Mouse (Mus musculus) T-helper 17 cell (primary cell): Measurements from ENCODE around the gene Slc13a5.

Source experiments
- in situ Hi-C, 2 experiments: fragments of 300-600 bp; cut with MboI, MseI; formaldehyde crosslinking; loops; 1 replicate in 1 of 2; 2 replicates in 1 of 2; pipeline ENCODE4 v1.15.1; 2025; ENCODE audit warnings: high pct_unique_total_duplicates in 2 of 2

The Slc13a5 gene

DNA sequence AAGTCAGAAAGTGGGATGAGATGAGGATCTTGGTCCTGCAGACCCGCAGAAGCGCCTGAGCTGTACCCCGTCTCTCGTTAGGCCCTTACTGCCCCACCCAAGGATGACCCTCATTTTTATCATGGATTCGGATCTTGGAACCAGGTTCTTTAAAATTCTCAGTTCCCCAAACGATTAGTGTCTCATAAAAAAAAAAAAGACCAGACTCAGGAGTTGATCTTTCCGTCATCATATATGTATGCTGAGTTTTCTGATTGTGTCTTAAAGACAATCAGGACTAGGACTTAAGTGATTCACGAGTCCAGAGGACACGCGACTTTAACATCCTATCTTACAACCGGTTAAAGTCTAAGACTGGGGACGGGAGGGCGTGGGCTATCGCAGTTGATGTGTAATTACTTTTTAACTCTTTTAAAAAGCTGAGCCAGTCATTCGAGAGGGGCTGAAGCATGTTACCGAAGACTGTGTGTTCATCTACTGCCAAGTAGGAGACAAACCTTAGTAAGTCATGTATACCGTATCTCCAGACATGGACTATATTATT lies 59.1 kb downstream of the Slc13a5 start:
- in situ Hi-C loops: loop anchor here (10.0 to 25.0 kb wide), 3 partner anchors 979 to 1653 kb away; partner anchors contain the start of genes Ctns (in 1 of the 2), Derl2 (in 1 of the 2), Dhx33 (in 1 of the 2) and Emc6 (in 1 of the 2)

DNA sequence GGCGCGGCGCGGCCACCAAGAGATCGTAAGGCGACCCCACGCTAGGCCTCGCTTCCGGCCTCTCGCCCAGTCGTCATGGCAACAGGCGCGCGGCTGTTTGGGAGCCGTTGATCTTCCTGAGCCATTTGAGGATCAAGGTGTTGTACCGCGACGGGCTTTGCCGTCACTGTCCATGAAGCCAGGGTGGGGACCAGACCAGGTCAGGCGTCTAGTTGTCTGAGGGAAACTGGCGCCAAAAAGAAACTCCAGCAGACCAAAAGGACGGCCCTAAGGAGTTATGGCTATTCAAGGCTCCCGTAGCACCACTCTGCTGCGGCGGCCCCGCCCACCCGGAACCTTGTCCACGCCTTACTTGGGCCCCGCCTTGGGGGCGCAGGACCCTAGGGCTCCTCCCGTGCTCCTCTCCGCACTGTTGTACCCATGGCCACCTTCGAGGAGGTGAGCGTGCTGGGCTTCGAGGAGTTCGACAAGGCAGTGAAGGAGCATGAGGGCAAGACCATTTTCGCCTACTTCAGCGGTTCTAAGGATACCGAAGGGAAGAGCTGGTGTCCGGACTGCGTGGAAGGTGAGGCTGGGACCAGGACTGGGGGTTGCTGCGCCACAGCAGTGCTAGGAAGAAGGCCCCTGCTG lies 59.7 kb downstream of the Slc13a5 start, which contains the start of the genes 4933427D14Rik and Txndc17:
4933427D14Rik (minus strand) TSS at position 256 of the 630 bp plus-strand sequence.
Txndc17 (plus strand) TSS at position 344 of the 630 bp plus-strand sequence.
- in situ Hi-C loops: loop anchor here (10.0 to 25.0 kb wide), 3 partner anchors 980 to 1653 kb away; partner anchors contain the start of genes Ctns (in 1 of the 2), Derl2 (in 1 of the 2), Dhx33 (in 1 of the 2) and Emc6 (in 1 of the 2)

DNA sequence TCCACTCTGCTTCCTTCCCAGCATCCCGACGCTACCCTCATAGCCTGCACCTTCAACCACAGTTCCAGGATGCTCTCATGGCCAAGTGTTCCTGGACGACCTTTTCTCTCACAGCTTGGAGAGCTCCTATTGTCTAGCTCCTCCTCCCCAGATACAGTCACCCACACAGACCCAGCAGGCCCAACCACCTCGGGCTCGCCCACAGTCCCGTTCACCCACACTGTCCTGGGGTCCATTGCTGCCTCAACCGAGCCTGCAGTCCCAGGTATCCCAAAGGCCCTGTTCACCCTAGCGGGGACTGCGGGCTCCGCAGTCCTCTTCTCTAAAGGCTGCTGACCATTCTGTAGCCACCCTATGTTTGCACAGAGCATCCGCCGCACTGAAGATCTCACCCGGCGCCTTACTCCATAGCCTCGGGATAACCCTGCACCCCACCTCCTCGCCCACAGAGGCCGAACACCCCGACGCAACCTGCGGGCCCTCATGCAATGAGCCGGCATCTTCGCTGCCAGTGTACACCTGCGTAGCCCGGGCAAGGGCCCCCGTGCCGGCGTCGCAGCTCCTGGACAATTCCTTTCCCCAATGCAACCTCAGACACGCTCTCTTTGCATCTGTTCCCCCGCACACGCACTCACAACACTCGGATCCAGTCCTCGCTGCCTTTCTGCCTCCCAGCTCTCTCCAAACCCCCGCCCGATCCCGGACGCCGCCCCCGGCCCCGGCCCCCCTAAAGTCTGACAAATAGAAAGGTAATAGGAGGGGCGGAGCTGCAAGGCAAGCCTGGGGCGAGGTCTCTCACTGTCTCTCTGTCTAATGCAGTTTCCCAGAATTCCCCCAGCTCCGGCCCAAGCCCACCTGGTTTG lies 60.5 kb downstream of the Slc13a5 start, which contains the start of gene Gm43951:
Gm43951 (minus strand) TSS at position 500 of the 863 bp plus-strand sequence.
- in situ Hi-C loops: loop anchor here (10.0 to 25.0 kb wide), 3 partner anchors 981 to 1652 kb away; partner anchors contain the start of genes Ctns (in 1 of the 2), Derl2 (in 1 of the 2), Dhx33 (in 1 of the 2) and Emc6 (in 1 of the 2)

DNA sequence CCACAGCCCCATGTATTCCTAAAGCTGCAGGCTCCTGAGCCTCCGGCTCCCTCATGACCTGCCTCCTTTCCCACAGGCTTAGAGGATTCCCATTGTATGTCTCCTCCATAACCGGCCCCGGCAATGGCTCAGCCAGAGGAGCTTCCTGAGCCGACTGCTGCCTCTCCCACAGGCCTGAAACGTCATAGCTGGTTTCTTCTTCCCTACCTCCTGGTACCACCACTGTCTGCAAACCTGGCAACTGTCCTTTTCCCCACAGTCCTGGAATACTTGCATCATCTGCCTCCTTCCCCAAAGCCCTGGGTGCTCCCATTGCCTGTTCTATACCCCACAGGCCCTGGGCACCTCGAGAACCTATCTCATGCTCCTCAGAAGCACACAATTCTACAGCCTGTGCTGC lies 61.8 kb downstream of the Slc13a5 start:
- in situ Hi-C loops: loop anchor here (10.0 to 25.0 kb wide), 3 partner anchors 982 to 1650 kb away; partner anchors contain the start of genes Ctns (in 1 of the 2), Derl2 (in 1 of the 2), Dhx33 (in 1 of the 2) and Emc6 (in 1 of the 2)

DNA sequence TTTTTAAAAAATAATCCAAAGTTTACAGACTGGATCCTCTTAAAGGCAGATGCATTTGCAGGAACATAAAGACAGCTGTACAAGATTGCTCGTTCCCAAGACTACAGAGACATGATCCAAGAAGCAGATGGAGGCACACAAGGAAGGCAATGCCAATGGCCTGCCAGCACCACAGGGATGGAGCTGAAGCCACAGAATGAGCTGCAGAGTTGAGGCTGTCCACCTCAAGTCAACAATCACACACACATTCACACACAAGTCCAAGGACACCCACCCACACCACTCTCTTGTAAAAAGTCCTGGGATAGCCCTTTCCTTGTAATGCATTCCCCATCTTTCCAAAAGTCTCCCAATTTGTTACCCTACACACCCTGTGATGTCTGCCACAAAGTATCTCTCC lies 63.6 kb downstream of the Slc13a5 start:
- in situ Hi-C loops: loop anchor here (10.0 to 25.0 kb wide), 3 partner anchors 984 to 1649 kb away; partner anchors contain the start of genes Ctns (in 1 of the 2), Derl2 (in 1 of the 2), Dhx33 (in 1 of the 2) and Emc6 (in 1 of the 2)

DNA sequence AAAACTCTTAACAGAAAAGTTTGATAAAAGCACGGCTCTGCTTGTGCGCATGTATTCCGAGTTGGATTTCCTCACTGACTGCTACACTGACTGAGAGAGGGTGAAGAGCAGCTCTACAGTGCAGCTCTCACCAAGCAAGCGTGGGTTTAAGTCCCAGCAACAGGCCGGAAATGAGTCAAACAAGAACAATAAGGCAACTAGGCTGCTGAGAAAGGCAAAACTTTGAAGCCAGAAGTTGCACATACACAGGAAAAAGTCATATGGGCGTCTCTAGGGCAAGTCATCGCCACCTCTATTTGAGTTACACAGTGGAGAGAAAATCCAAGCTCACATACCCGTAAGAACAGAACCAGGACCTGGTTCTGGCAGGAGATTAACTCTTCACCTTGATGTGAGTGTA lies 70.5 kb downstream of the Slc13a5 start:
- in situ Hi-C loops: no loop called here

DNA sequence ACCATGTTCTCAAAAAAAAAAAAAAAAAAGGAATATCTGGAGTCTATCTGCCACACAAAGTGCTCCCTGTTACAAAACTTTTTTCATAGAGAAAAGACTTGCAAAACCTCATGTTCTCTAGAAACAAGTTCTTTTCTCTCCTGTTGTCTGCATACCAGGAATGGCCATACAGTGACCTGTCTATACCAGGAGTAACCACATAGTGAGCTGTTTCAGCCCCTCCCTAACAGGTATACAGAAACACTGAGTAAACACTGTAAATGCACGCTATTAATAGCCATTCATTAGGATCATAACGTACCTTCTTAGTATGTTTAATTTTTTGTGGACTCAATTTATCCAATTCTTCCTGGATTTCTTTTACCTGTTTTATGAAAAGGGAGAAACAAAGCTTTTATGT lies 72.8 kb downstream of the Slc13a5 start:
- in situ Hi-C loops: no loop called here
